Mouse (Mus musculus) Muller cell, postnatal 12 days (primary cell): ENCODE measurements around the gene Specc1l.

Experiments used
- DNase-seq: peaks from one replicate; pipeline ENCODE4 v3.0.0-alpha.2; 2015; ENCODE audit errors: inconsistent ontology term

The Specc1l gene

GRCm38 (mm10) chr10:75224154-75224553 lies 12.3 kb downstream of the Specc1l start:
- no peak for DNase-seq

GRCm38 (mm10) chr10:75224630-75225029 lies 12.8 kb downstream of the Specc1l start:
- no peak for DNase-seq

GRCm38 (mm10) chr10:75227381-75227780 lies 15.5 kb downstream of the Specc1l start:
- no peak for DNase-seq

- no peak for DNase-seq
Observed at GRCm38 (mm10) chr10:75230572-75230971, 18.7 kb downstream of the Specc1l start.

- DNase-seq: no peak
Observed at GRCm38 (mm10) chr10:75231876-75232275, 20.0 kb downstream of the Specc1l start.

- no peak for DNase-seq
Observed at GRCm38 (mm10) chr10:75232612-75233155, 20.8 kb downstream of the Specc1l start.

- no peak for DNase-seq
Observed at GRCm38 (mm10) chr10:75233489-75233888, 21.6 kb downstream of the Specc1l start.

GRCm38 (mm10) chr10:75235726-75236125 lies 23.9 kb downstream of the Specc1l start:
- no peak for DNase-seq

GRCm38 (mm10) chr10:75236156-75236555 lies 24.3 kb downstream of the Specc1l start:
- no peak for DNase-seq

- DNase-seq: no peak
Observed at GRCm38 (mm10) chr10:75237166-75237565, 25.3 kb downstream of the Specc1l start.

- no peak for DNase-seq
Observed at GRCm38 (mm10) chr10:75240583-75241250, 28.8 kb downstream of the Specc1l start.

GRCm38 (mm10) chr10:75245806-75246205 lies 33.9 kb downstream of the Specc1l start:
- no peak for DNase-seq

GRCm38 (mm10) chr10:75246331-75246730 lies 34.5 kb downstream of the Specc1l start:
- no peak for DNase-seq

GRCm38 (mm10) chr10:75251011-75251410 lies 39.1 kb downstream of the Specc1l start:
- peak; percentile 27 for DNase-seq

GRCm38 (mm10) chr10:75252301-75253022 lies 40.6 kb downstream of the Specc1l start:
- peak; percentile 47 for DNase-seq

GRCm38 (mm10) chr10:75255091-75255490 lies 43.2 kb downstream of the Specc1l start:
- no peak for DNase-seq

- no peak for DNase-seq
Observed at GRCm38 (mm10) chr10:75257401-75257800, 45.5 kb downstream of the Specc1l start.

GRCm38 (mm10) chr10:75258241-75258640 lies 46.4 kb downstream of the Specc1l start:
- no peak for DNase-seq

GRCm38 (mm10) chr10:75261268-75261667 lies 49.4 kb downstream of the Specc1l start:
- no peak for DNase-seq

GRCm38 (mm10) chr10:75264993-75265555 lies 53.2 kb downstream of the Specc1l start:
- DNase-seq: peak; percentile 32

- no peak for DNase-seq
Observed at GRCm38 (mm10) chr10:75273020-75273419, 61.1 kb downstream of the Specc1l start.

GRCm38 (mm10) chr10:75276427-75277013 lies 64.6 kb downstream of the Specc1l start:
- DNase-seq: no peak
